Mouse (Mus musculus) activated CD4-positive, CD25-positive, alpha-beta regulatory T cell (primary cell): ENCODE measurements around the gene Rbbp7. TPM values are rescaled to one million over a fixed set of nuclear protein-coding genes. Genes with fewer than 3 reads are reported as not detected.

ENCODE experiments used
- polyA plus RNA-seq, 2 experiments: library from polyadenylated mRNA; unstranded; fragments of 100-300 nt; shearing (Covaris generic); gene quantifications; one replicate each; pipeline ENCODE4 v1.2.1; 2017

The Rbbp7 gene
- polyA plus RNA-seq = 100 to 1,000 TPM; 232 to 349 TPM

DNA sequence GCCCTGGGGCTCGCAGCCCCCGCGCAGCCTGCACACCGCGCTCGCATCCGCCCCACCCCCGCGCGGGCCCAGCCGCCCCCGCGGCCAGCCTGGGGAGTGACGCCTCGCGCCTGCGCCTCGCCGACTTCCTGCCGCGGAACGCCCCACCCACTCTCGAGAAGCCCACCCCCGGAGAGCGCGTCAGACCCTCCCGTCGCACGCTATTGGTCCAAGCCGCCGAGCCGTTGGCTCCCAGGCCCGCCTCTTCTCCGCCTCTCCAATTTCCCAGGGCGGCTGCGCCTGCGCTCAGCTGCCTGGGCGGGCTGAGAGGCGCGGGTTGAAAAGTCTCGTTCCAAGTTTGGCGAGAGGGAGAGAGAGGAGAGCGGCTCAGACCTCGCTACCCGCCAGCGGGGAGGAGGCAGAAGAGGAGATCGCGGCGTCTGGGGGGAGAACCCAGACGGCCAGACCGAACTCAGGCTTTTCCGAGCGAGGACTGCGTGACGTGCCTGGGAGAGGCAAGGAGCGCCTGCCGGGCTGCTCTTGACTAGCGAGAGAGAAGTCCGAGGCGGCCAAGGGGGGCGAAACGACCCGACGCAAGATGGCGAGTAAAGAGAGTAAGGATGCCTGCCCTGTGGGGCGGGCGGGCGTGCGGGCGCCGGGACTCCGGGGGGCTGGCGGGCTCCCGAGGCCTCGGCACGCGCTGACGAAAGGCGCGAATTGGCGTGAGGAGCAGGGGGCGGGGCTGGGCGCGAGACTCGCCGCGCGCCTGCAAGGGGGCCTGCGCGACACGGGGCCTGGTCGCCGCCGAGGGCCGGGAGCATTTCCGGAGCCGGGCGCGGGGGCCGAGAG, at the start of gene Rbbp7:
Rbbp7 (plus strand) TSS at position 288 of the 828 bp plus-strand sequence.

Other genes starting within 250 kb of the Rbbp7 start
- under 1 TPM in 1 of 2 experiments, not detected in 1; 0.27 TPM for gene Reps2, start 116.8 kb upstream of the Rbbp7 start, polyA plus RNA-seq
- 10 to 100 TPM; 13.2 to 13.9 TPM for gene Txlng, start 69.1 kb downstream of the Rbbp7 start, polyA plus RNA-seq
- gene Syap1, start 128.0 kb downstream of the Rbbp7 start, polyA plus RNA-seq = 10 to 100 TPM; 35.8 to 55.4 TPM
- gene Ctps2, start 140.8 kb downstream of the Rbbp7 start, polyA plus RNA-seq = 100 to 1,000 TPM; 185 to 285 TPM
- under 1 TPM; 0.48 to 0.64 TPM for gene S100g, start 204.2 kb downstream of the Rbbp7 start, polyA plus RNA-seq